ENCODE assay signal across 8 mouse cellular contexts in the genomic region with DNA sequence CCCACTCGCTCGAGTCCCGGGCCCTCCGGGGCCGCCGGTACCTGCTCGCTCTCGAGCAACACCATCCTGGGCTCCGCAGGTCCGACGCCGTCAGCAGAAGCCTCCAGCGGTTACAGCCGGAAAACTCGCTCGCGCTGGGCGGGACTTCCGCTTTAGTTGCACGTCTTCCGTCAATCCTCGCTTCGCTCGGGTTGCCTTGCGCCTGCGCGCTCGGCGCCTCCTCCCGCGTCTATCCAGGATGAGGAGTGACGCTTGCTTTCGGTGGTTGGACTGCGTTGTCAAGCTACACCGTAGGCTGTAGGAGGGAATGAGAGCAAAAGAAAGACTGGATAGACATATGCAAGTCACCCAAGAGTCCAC. TPM values are rescaled to one million over a fixed set of nuclear protein-coding genes. Genes with fewer than 3 reads are reported as not detected.
DNase-seq lines count a peak whose midpoint lies in the region; ATAC-seq and TF ChIP-seq lines count a peak whose summit lies in the region.

A gene (minus strand): TSS at position 162 of the 360 bp plus-strand sequence.

- DNase-seq in A20 (ENCODE audit: low read depth, low spot score): peak; percentile 95
- peak; percentile 91 for DNase-seq in heart, adult 9 months (ENCODE audit: low spot score in 2 of 2)
- DNase-seq in monocyte, adult 2 months (ENCODE audit: low read depth in 1 of 2, low spot score in 2 of 2): peak; percentile 76 to 78
- DNase-seq in spleen, postnatal 36 days (ENCODE audit: low spot score in 2 of 2): peak; percentile 92 to 95

- H3K9ac ChIP-seq in kidney, embryonic 14.5 days (ENCODE audit: low read depth, low read length): peak within 1 kb of the TSS; percentile 89
- peak within 1 kb of the TSS; percentile 90 for H3K9ac ChIP-seq in limb, embryonic 15.5 days

- H3K4me1 ChIP-seq in bone marrow macrophage, adult 2 months (ENCODE audit: control insufficient read depth, insufficient read depth, low read length): peaks cover 7% of the 10 kb centered on the region
- peaks cover 6% of the 10 kb centered on the region; the same call in 1 of the 2 replicates for H3K4me1 ChIP-seq in embryonic fibroblast, embryonic 13.5 days (ENCODE audit: control insufficient read depth, insufficient read depth, low read length)
- H3K4me1 ChIP-seq in kidney, embryonic 14.5 days (ENCODE audit: control insufficient read depth, insufficient read depth, low read length): peaks cover 9% of the 10 kb centered on the region
- H3K4me1 ChIP-seq in limb, embryonic 15.5 days: peaks cover 13% of the 10 kb centered on the region

- no peak for TF ChIP-seq POLR2A in bone marrow macrophage, adult 2 months (IDR thresholded peaks at IDR 0.05; ENCODE audit: borderline replicate concordance, low read depth, low read length)
- TF ChIP-seq POLR2A in embryonic fibroblast, embryonic 13.5 days (IDR thresholded peaks at IDR 0.05; ENCODE audit: low read depth, low read length): peak; percentile 88

- WGBS in kidney, embryonic 14.5 days: 1% methylated on average over 35 of the region's 35 CpGs
- under 1% methylated on average over 35 of the region's 35 CpGs for WGBS in limb, embryonic 15.5 days

- peak within 1 kb of the TSS; percentile 92 for H3K4me3 ChIP-seq in bone marrow macrophage, adult 2 months (ENCODE audit: insufficient read depth, low read length)
- peak within 1 kb of the TSS; percentile 78 for H3K4me3 ChIP-seq in embryonic fibroblast, embryonic 13.5 days (ENCODE audit: insufficient read depth, low read length)
- peak within 1 kb of the TSS; percentile 77 for H3K4me3 ChIP-seq in kidney, embryonic 14.5 days (ENCODE audit: low read length)
- peak within 1 kb of the TSS; percentile 92 for H3K4me3 ChIP-seq in limb, embryonic 15.5 days

- peak; percentile 94 for ATAC-seq in kidney, embryonic 14.5 days (ENCODE audit: low FRiP score, low TSS enrichment)
- peak; percentile 91 for ATAC-seq in limb, embryonic 15.5 days (ENCODE audit: insufficient number of reproducible peaks, low FRiP score, low TSS enrichment, low read depth)

- peak within 1 kb of the TSS; percentile 87 for H3K4me2 ChIP-seq in kidney, embryonic 14.5 days (replicated peaks; ENCODE audit: low read depth, low read length)
- peak within 1 kb of the TSS; percentile 79 for H3K4me2 ChIP-seq in limb, embryonic 15.5 days

- peak within 1 kb of the TSS; percentile 40 for H3K27ac ChIP-seq in bone marrow macrophage, adult 2 months (ENCODE audit: insufficient read depth, low read depth, low read length)
- peak within 1 kb of the TSS; percentile 61 for H3K27ac ChIP-seq in embryonic fibroblast, embryonic 13.5 days (ENCODE audit: insufficient read depth, low read length)
- H3K27ac ChIP-seq in kidney, embryonic 14.5 days (ENCODE audit: low read depth, low read length): peak within 1 kb of the TSS; percentile 67; the same call in 1 of the 2 replicates
- H3K27ac ChIP-seq in limb, embryonic 15.5 days: peak within 1 kb of the TSS; percentile 89

- TF ChIP-seq CTCF in bone marrow macrophage, adult 2 months (IDR thresholded peaks at IDR 0.05; ENCODE audit: low read depth, low read length): no peak
- no peak for TF ChIP-seq CTCF in embryonic fibroblast, embryonic 13.5 days (IDR thresholded peaks at IDR 0.05; ENCODE audit: borderline replicate concordance, insufficient read depth, low read length)

- no peaks in the 10 kb centered on the region for H3K9me3 ChIP-seq in kidney, embryonic 14.5 days (ENCODE audit: control insufficient read depth, low read length)
- H3K9me3 ChIP-seq in limb, embryonic 15.5 days: no peaks in the 10 kb centered on the region

- H3K27me3 ChIP-seq in kidney, embryonic 14.5 days (ENCODE audit: control insufficient read depth, insufficient read depth, low read length): no peaks in the 10 kb centered on the region
- no peaks in the 10 kb centered on the region for H3K27me3 ChIP-seq in limb, embryonic 15.5 days

- peaks cover 28% of the 10 kb centered on the region for H3K36me3 ChIP-seq in kidney, embryonic 14.5 days (ENCODE audit: control insufficient read depth, insufficient read depth, low read length)
- H3K36me3 ChIP-seq in limb, embryonic 15.5 days: peaks cover 24% of the 10 kb centered on the region

RNA-seq across cellular contexts. Expression of the gene that starts here (rescaled TPM):
- 252 and 297 TPM in 2 replicates for polyA plus RNA-seq in bone marrow macrophage, adult 2 months (2012; ENCODE audit: insufficient read depth, insufficient read length, missing spikeins)
- 203 and 217 TPM in 2 replicates for polyA plus RNA-seq in embryonic fibroblast, embryonic 13.5 days (2011; ENCODE audit: insufficient read length, low read depth, missing spikeins)
- polyA plus RNA-seq in kidney, embryonic 14.5 days (2014; fragmentation: Nextera tagmentation; extraction: Ambion mirVana): 234 and 300 TPM in 2 replicates
- 235 and 240 TPM in 2 replicates for polyA plus RNA-seq in limb, embryonic 15.5 days (2015; fragmentation: Nextera tagmentation; extraction: Ambion mirVana)

Comparison
In these comparisons a context has a peak if more than half of its experiments do, and no peak if none do; other contexts are left out.
1. Peak in every context shown above with its lines: DNase-seq, ATAC-seq, H3K4me3 ChIP-seq and H3K27ac ChIP-seq.